Mouse (Mus musculus) G1E (cell line): ENCODE measurements around the gene Gm12216.

ENCODE experiments used
- CTCF ChIP-seq: IDR thresholded peaks from 2 replicates; pipeline ENCODE4 v1.5.1; 2012; ENCODE audit warnings: low read depth, low read length, inconsistent platforms, mixed read lengths
- GATA1 ChIP-seq: IDR thresholded peaks from 2 replicates; pipeline ENCODE4 v1.6.1; 2012; ENCODE audit warnings: borderline replicate concordance, low read length, inconsistent platforms, mixed read lengths
- GATA2 ChIP-seq: IDR thresholded peaks from 2 replicates; pipeline ENCODE4 v1.6.1; 2012; ENCODE audit warnings: low read depth, low read length, inconsistent platforms, borderline replicate concordance
- POLR2AphosphoS5 ChIP-seq: IDR thresholded peaks from 2 replicates; pipeline ENCODE4 v1.6.1; 2012; ENCODE audit warnings: low read depth, low read length, inconsistent platforms; ENCODE audit not compliant: insufficient replicate concordance
- TAL1 ChIP-seq: conservative IDR thresholded peaks from 2 replicates; pipeline ENCODE4 v1.6.1; 2012; ENCODE audit warnings: low read depth, low read length, inconsistent platforms, mixed read lengths

DNA sequence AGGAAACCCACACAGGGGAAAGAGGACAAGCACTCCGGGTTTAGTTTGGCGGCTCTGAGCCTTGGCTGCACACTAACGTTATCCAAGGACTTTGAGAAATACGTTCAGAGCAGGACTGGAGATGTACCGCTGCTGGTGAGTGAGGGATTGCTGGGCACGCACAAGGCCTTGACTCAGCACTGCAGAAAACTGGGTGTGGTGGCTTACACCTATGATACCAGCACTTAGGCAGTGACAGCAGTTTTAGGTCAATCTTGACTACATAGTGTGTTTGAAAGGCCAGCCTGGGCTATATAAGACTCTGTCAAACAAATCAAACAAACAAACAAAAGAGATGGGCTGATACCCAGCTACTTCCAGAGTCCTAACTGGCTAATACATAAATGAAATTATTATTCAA is 55.6 kb downstream of the Gm12216 start:
- no peak for TF ChIP-seq GATA1
- no peak for TF ChIP-seq TAL1
- TF ChIP-seq CTCF, result no peak
- TF ChIP-seq POLR2AphosphoS5, result no peak
- no peak for TF ChIP-seq GATA2
